Mouse (Mus musculus) heart, embryonic 14.5 days (tissue): Measurements from ENCODE around the gene Elk3. TPM values are rescaled to one million over a fixed set of nuclear protein-coding genes. Genes with fewer than 3 reads are reported as not detected.
A peak's percentile ranks its signal among the peaks of the same experiment; 100 is the strongest.

Source experiments
- ATAC-seq: fragments of 200-750 bp; cut with Nextera tagmentation; 2 replicates; pipeline ENCODE4 v1.8.0; 2017; ENCODE audit warnings: low read depth, moderate TSS enrichment; ENCODE audit not compliant: insufficient number of reproducible peaks, insufficient read depth, low FRiP score
- H3K27ac ChIP-seq, 2 experiments: fragments of 200-500 bp in 1 of 2; fragments of 300-500 bp in 1 of 2; sonication (generic) in 1 of 2; replicated peaks in 1 of 2; 2 replicates each; pipeline ENCODE4 v1.5.1; 2012 to 2014; ENCODE audit warnings: low read depth in 2 of 2, low read length in 2 of 2, control low read depth in 1 of 2, mild to moderate bottlenecking in 1 of 2, mixed read lengths in 1 of 2; ENCODE audit not compliant: control insufficient read depth in 1 of 2, insufficient read depth in 1 of 2
- H3K27me3 ChIP-seq: fragments of 300-500 bp; sonication (generic); 2 replicates; pipeline ENCODE4 v1.6.1; 2014; ENCODE audit warnings: mild to moderate bottlenecking, low read length, control low read depth; ENCODE audit not compliant: control insufficient read depth, insufficient read depth
- H3K36me3 ChIP-seq: fragments of 300-500 bp; sonication (generic); 2 replicates; pipeline ENCODE4 v1.6.1; 2014; ENCODE audit warnings: mild to moderate bottlenecking, control low read depth, low read length, mixed read lengths; ENCODE audit not compliant: control insufficient read depth, insufficient read depth
- H3K4me1 ChIP-seq, 2 experiments: fragments of 200-500 bp in 1 of 2; fragments of 300-500 bp in 1 of 2; sonication (generic) in 1 of 2; 2 replicates each; pipeline ENCODE4 v1.6.1; 2012 to 2014; ENCODE audit warnings: low read length in 2 of 2, control low read depth in 1 of 2, mixed read lengths in 1 of 2; ENCODE audit not compliant: control insufficient read depth in 2 of 2, insufficient read depth in 2 of 2
- H3K4me2 ChIP-seq: fragments of 300-500 bp; sonication (generic); 2 replicates; pipeline ENCODE4 v1.6.1; 2014; ENCODE audit warnings: mild to moderate bottlenecking, low read length
- H3K4me3 ChIP-seq, 2 experiments: fragments of 200-500 bp in 1 of 2; fragments of 300-500 bp in 1 of 2; sonication (generic) in 1 of 2; 2 replicates each; pipeline ENCODE4 v1.5.1; 2012 to 2014; ENCODE audit warnings: low read length in 2 of 2, mild to moderate bottlenecking in 2 of 2, control low read depth in 1 of 2, low read depth in 1 of 2, moderate library complexity in 1 of 2; ENCODE audit not compliant: control insufficient read depth in 1 of 2, insufficient read depth in 1 of 2
- H3K9ac ChIP-seq: fragments of 300-500 bp; sonication (generic); 2 replicates; pipeline ENCODE4 v1.6.1; 2014; ENCODE audit warnings: mild to moderate bottlenecking, low read length
- H3K9me3 ChIP-seq: fragments of 300-500 bp; sonication (generic); 2 replicates; pipeline ENCODE4 v1.6.1; 2016; ENCODE audit warnings: low read length, control low read depth; ENCODE audit not compliant: control insufficient read depth
- WGBS: fragments of 180-500 bp; shearing (Covaris S2); extraction: QIAGEN DNeasy Blood & Tissue Kit; methylation state at CpG from one replicate; pipeline ENCODE4 v1.1.7; 2014; 5-methylcytosine and 5-hydroxymethylcytosine counted together
- polyA plus RNA-seq: library from polyadenylated mRNA; unstranded; fragments of >200 nt; fragmentation: Nextera tagmentation; extraction: Ambion mirVana; gene quantifications from 2 replicates; pipeline ENCODE4 v1.2.1, GENCODE M21; 2014

Elk3 gene
- polyA plus RNA-seq, 1 experiment from 2014 or later, result 46.5 TPM

GRCm38 (mm10) chr10:93323659-93324058 lies 12.7 kb upstream of the Elk3 start:
- no peak for ATAC-seq

DNA sequence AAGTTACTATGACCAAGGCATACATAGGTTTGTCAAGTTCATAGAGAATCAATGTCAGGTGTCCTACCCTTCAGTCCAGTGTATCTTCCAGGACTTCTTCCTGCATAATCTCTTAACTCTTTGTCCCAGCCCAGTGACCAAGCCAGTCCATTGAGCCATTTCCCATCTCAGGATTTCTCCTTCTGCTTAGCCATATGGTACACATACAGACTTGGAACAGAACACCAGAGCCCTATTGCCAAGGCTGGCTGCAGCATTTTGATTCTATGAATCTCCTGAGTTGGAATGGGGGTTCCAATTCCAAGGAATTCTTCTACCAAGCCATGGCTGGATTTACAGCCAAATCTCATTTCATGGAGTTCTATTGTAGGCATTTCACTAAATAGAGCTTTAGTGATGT lies 10.8 kb upstream of the Elk3 start:
- peaks cover 6 to 13% of the 10 kb centered on the region in 2 experiments; a peak in 3 of 4 replicates for H3K4me1 ChIP-seq
- no peak overlapping the region for H3K4me3 ChIP-seq
- H3K9me3 ChIP-seq, result no peaks in the 10 kb centered on the region
- H3K36me3 ChIP-seq, result no peaks in the 10 kb centered on the region
- no peaks in the 10 kb centered on the region for H3K27me3 ChIP-seq
- no peak overlapping the region for H3K4me2 ChIP-seq
- ATAC-seq, result no peak
- no peak overlapping the region for H3K9ac ChIP-seq
- no peak overlapping the region for H3K27ac ChIP-seq

More at GRCm38 (mm10) chr10:93323659-93324058, 12.7 kb upstream of the Elk3 start:
- Histone ChIP-seq H3K27me3 (no peaks in the 10 kb centered on the region), H3K4me2 (no peak overlapping the region), H3K36me3 (no peaks in the 10 kb centered on the region), H3K4me1 (peaks cover 6 to 17% of the 10 kb centered on the region in 2 experiments; a peak in 3 of 4 replicates), H3K27ac (no peak overlapping the region), H3K9me3 (no peaks in the 10 kb centered on the region), H3K4me3 (no peak overlapping the region), H3K9ac (no peak overlapping the region)
- 96% methylated on average over 2 of the region's 2 CpGs for WGBS

GRCm38 (mm10) chr10:93320148-93320547 lies 9.2 kb upstream of the Elk3 start:
- Histone ChIP-seq H3K4me2 (no peak overlapping the region), H3K27ac (no peak overlapping the region), H3K36me3 (no peaks in the 10 kb centered on the region), H3K4me3 (no peak overlapping the region), H3K9ac (no peak overlapping the region), H3K27me3 (no peaks in the 10 kb centered on the region), H3K4me1 (peaks cover 0 to 2% of the 10 kb centered on the region in 2 experiments; a peak in 1 of 4 replicates), H3K9me3 (0 out of 2 replicates have a peak, but pooled peaks cover 3% of the 10 kb centered on the region)
- no peak for ATAC-seq
- WGBS, result 68% methylated on average over 4 of the region's 4 CpGs

- no peak for ATAC-seq
- 72% methylated on average over 7 of the region's 7 CpGs for WGBS
- H3K27ac ChIP-seq, result no peak overlapping the region
- no peaks in the 10 kb centered on the region for H3K36me3 ChIP-seq
- H3K4me3 ChIP-seq, result no peak overlapping the region
- no peak overlapping the region for H3K9ac ChIP-seq
- H3K9me3 ChIP-seq, result 0 out of 2 replicates have a peak, but pooled peaks cover 3% of the 10 kb centered on the region
- no peaks in the 10 kb centered on the region for H3K4me1 ChIP-seq
- no peaks in the 10 kb centered on the region for H3K27me3 ChIP-seq
- H3K4me2 ChIP-seq, result no peak overlapping the region
Measured at GRCm38 (mm10) chr10:93319526-93320063, 8.7 kb upstream of the Elk3 start.

- H3K27me3 ChIP-seq, result no peaks in the 10 kb centered on the region
- 43% methylated on average over 6 of the region's 6 CpGs for WGBS
- no peaks in the 10 kb centered on the region; a peak in 1 of 4 replicates for H3K4me1 ChIP-seq
- H3K9me3 ChIP-seq, result 0 out of 2 replicates have a peak, but pooled peaks cover 3% of the 10 kb centered on the region
- no peak for ATAC-seq
- H3K9ac ChIP-seq, result no peak overlapping the region
- no peak overlapping the region for H3K4me2 ChIP-seq
- H3K27ac ChIP-seq, result peak overlapping the region; percentile 46 to 62; a peak in 3 of 4 replicates
- no peak overlapping the region for H3K4me3 ChIP-seq
- H3K36me3 ChIP-seq, result no peaks in the 10 kb centered on the region
Measured at GRCm38 (mm10) chr10:93316909-93317308, 6.0 kb upstream of the Elk3 start.

GRCm38 (mm10) chr10:93311576-93311975 lies 641 bp upstream of the Elk3 start:
- Histone ChIP-seq H3K9me3 (0 out of 2 replicates have a peak, but pooled peaks cover 3% of the 10 kb centered on the region), H3K4me1 (peaks cover 0 to 3% of the 10 kb centered on the region in 2 experiments; a peak in 1 of 4 replicates), H3K4me2 (peak overlapping the region; percentile 96), H3K27me3 (no peaks in the 10 kb centered on the region), H3K4me3 (peak overlapping the region in 1 of 2 experiments; percentile 86; a peak in 2 of 4 replicates), H3K36me3 (no peaks in the 10 kb centered on the region), H3K9ac (0 out of 2 replicates have a peak overlapping the region, but pooled peaks have one; percentile 95), H3K27ac (peak overlapping the region in 1 of 2 experiments; percentile 96; a peak in 1 of 4 replicates)
- WGBS, result 15% methylated on average over 4 of the region's 4 CpGs
- ATAC-seq, result no peak

DNA sequence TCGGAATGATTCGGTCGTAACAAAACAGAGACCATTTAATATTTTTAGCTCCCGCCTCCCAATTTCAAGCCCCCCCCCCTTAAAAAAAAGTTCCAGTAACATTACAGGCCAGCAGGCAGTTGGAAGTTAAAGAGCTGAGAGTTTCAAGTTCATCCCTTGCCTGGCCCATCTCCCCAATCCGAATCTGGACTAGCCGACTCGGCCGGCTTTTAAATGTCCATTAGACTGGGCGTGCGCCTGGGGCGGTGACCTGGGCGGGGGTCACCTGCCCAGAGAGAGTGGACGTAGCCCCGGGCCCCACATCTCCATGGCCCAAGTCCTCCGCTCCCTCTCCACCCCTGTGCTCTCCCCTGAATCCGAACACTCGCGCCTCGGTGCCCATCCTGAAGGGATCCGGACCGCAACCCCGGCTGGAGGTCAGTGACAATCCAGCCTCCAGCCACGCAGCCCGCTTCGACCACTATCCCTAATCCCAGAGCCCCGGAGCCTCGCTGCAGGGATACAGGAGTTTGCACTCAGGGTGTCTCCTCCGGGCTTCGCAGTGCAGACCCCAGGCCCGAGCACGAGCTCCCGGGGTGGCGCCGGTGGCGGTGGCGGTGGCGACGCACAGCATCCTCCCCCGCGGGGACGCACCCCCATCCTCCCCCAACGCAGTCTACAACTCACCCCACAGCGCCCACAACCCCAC lies 857 bp downstream of the Elk3 start:
- WGBS, result 0% methylated on average over 43 of the region's 43 CpGs
- peak; percentile 18; the same call in 1 of the 2 replicates for ATAC-seq
- H3K4me3 ChIP-seq, result peak overlapping the region; percentile 80 to 86
- H3K36me3 ChIP-seq, result no peaks in the 10 kb centered on the region
- no peaks in the 10 kb centered on the region for H3K27me3 ChIP-seq
- H3K4me2 ChIP-seq, result peak overlapping the region; percentile 96
- H3K4me1 ChIP-seq, result peaks cover 0 to 3% of the 10 kb centered on the region in 2 experiments; a peak in 2 of 4 replicates
- no peaks in the 10 kb centered on the region for H3K9me3 ChIP-seq
- H3K27ac ChIP-seq, result peak overlapping the region; percentile 96 to 97
- H3K9ac ChIP-seq, result peak overlapping the region; percentile 95
